Mouse (Mus musculus) heart, embryonic 10.5 days (tissue): Measurements from ENCODE around the gene Pwwp2a. TPM values are rescaled to one million over a fixed set of nuclear protein-coding genes. Genes with fewer than 3 reads are reported as not detected.

Experiments
- DNase-seq: peaks from one replicate; pipeline ENCODE4 v3.0.0-alpha.2; 2017; ENCODE audit warnings: low spot score
- H3K27ac ChIP-seq: fragments of 300-500 bp; sonication (generic); 2 replicates; pipeline ENCODE4 v1.5.1; 2016; ENCODE audit warnings: mild to moderate bottlenecking
- H3K27me3 ChIP-seq: fragments of 300-500 bp; sonication (generic); 2 replicates; pipeline ENCODE4 v1.6.1; 2016; ENCODE audit warnings: mild to moderate bottlenecking; ENCODE audit not compliant: poor library complexity, insufficient read depth, severe bottlenecking
- H3K36me3 ChIP-seq: fragments of 300-500 bp; sonication (generic); 2 replicates; pipeline ENCODE4 v1.6.1; 2016; ENCODE audit warnings: mild to moderate bottlenecking, moderate library complexity
- H3K4me1 ChIP-seq: fragments of 300-500 bp; sonication (generic); 2 replicates; pipeline ENCODE4 v1.6.1; 2016; ENCODE audit warnings: mild to moderate bottlenecking
- H3K4me3 ChIP-seq: fragments of 300-500 bp; sonication (generic); 2 replicates; pipeline ENCODE4 v1.5.1; 2016; ENCODE audit warnings: mild to moderate bottlenecking, moderate library complexity
- H3K9me3 ChIP-seq: fragments of 300-500 bp; sonication (generic); 2 replicates; pipeline ENCODE4 v1.6.1; 2016; ENCODE audit warnings: mild to moderate bottlenecking, moderate library complexity
- WGBS: fragments of 180-500 bp; shearing (Covaris S2); methylation state at CpG from one replicate; pipeline ENCODE4 v1.1.7; 2016; 5-methylcytosine and 5-hydroxymethylcytosine counted together
- polyA plus RNA-seq: library from polyadenylated mRNA; unstranded; fragments of >200 nt; fragmentation: Nextera tagmentation; extraction: Ambion mirVana; gene quantifications from 2 replicates; pipeline ENCODE4 v1.2.1, GENCODE M21; 2016

Pwwp2a gene
- polyA plus RNA-seq, 1 experiment from 2014 or later: 26.8 TPM

DNA sequence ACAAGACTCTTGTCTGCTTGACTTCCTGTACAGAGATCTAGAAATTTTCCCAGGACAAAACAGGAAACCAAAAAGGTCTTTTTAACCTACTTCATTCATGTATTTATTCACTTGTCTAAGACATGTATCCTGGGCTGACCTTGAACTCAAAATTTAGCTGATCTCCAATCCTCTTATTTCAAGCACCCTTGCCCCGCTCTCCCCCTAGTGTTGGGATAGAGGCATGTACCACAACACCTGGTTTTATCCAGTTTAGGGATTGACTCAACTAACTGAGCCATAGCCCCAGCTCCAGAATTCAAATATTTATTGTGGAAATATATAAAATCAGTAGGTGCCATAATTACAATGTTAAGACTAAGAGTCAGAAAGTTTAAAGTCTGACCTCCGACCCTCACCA lies 69.7 kb downstream of the Pwwp2a start:
- Histone ChIP-seq H3K4me3 (no peak overlapping the region), H3K27me3 (0 out of 2 replicates have a peak, but pooled peaks cover 7% of the 10 kb centered on the region), H3K36me3 (no peaks in the 10 kb centered on the region), H3K9me3 (no peaks in the 10 kb centered on the region), H3K27ac (no peak overlapping the region), H3K4me1 (peaks cover 7% of the 10 kb centered on the region; the same call in 1 of the 2 replicates)
- WGBS: 62% methylated on average over 2 of the region's 2 CpGs
- DNase-seq: no peak

DNA sequence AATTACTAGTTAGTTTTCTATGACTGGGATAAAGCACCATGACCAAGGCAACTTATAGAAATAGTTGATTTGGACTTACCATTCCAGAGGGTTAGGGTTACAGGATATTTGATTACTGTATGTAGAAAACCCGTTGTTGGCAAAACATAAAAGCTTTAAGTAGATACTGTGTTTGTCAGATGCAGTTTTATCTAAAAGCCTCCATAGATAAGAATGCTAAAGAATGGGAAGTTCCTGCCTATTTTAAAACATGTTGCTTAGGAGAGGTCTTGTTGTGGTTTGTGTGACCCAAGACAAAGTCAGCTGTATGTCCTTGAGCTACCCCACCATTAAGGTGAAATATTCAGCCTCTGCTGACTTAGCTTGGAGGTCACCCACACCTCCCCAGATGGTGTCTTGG lies 72.8 kb downstream of the Pwwp2a start:
- WGBS: 58% methylated on average over 1 of the region's 1 CpGs
- H3K4me3 ChIP-seq: no peak overlapping the region
- no peak for DNase-seq
- no peaks in the 10 kb centered on the region for H3K36me3 ChIP-seq
- H3K27ac ChIP-seq: no peak overlapping the region
- H3K9me3 ChIP-seq: no peaks in the 10 kb centered on the region
- H3K27me3 ChIP-seq: 0 out of 2 replicates have a peak, but pooled peaks cover 7% of the 10 kb centered on the region
- no peaks in the 10 kb centered on the region for H3K4me1 ChIP-seq

DNA sequence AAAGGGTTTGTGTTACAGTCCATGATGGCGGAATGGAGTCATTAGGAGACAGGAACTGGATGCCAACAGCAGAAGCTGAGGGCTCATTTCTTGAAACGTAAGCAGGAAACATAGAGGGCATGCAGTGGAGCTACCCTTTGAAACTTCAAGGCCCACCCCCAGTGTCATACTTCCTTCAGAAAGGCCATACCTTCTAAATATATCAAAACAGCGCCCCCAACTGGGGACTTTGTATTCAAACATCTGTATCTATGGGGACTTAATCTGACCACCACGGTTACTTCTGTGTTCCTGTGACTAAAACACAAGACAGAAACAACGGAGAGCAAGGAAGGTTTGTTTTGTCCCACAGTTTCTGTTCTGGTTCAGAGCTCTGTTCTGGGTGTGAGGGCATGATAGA lies 73.6 kb downstream of the Pwwp2a start:
- DNase-seq: no peak
- Histone ChIP-seq H3K36me3 (no peaks in the 10 kb centered on the region), H3K27ac (no peak overlapping the region), H3K4me1 (no peaks in the 10 kb centered on the region), H3K4me3 (no peak overlapping the region), H3K27me3 (0 out of 2 replicates have a peak, but pooled peaks cover 7% of the 10 kb centered on the region), H3K9me3 (no peaks in the 10 kb centered on the region)
- WGBS: 63% methylated on average over 5 of the region's 5 CpGs

GRCm38 (mm10) chr11:43758436-43758835 lies 76.6 kb downstream of the Pwwp2a start:
- Histone ChIP-seq H3K27me3 (0 out of 2 replicates have a peak, but pooled peaks cover 7% of the 10 kb centered on the region), H3K27ac (no peak overlapping the region), H3K4me1 (no peaks in the 10 kb centered on the region), H3K9me3 (no peaks in the 10 kb centered on the region), H3K36me3 (no peaks in the 10 kb centered on the region), H3K4me3 (no peak overlapping the region)
- no peak for DNase-seq
- 63% methylated on average over 2 of the region's 2 CpGs for WGBS

DNA sequence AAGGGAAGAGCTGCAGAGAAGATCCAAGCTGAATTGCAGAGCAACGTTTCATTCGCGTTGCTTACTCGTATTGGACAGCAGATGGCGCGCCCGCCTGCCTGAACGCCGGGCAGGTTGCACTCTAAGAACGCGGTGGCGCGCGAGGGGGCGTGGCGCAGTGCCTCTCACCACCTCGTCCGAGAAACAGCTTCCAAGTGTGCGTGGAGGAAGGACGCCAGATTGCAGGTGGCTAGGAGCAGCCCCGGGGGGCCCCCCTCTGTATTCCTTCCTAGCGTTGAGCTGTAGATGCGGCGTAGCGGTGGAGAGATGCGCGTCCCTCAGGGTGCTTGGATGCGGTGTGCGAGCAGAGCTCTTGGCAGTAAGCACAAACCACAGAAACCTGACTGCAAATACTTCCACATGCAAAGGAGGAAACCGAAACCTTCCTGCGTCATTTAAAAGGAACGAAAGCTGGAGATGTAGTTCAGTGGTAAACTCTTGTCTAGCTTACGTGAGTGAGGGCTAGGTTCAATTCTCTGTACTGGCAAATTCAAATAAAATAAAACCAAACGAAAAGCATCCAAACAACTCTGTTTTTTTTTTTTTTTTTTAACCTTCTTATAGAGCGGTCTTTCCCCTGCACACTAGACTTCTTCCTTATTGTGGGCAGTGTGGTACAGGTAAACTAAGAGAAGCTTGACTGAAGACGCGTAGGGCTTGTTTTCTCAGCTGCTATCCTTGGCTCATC lies 85.3 kb downstream of the Pwwp2a start:
- H3K9me3 ChIP-seq: no peaks in the 10 kb centered on the region
- DNase-seq: peak; percentile 91
- WGBS: 7% methylated on average over 37 of the region's 37 CpGs
- no peak overlapping the region for H3K27ac ChIP-seq
- H3K27me3 ChIP-seq: 0 out of 2 replicates have a peak, but pooled peaks cover 10% of the 10 kb centered on the region
- peak overlapping the region; percentile 62 for H3K4me3 ChIP-seq
- no peaks in the 10 kb centered on the region for H3K4me1 ChIP-seq
- no peaks in the 10 kb centered on the region for H3K36me3 ChIP-seq

DNA sequence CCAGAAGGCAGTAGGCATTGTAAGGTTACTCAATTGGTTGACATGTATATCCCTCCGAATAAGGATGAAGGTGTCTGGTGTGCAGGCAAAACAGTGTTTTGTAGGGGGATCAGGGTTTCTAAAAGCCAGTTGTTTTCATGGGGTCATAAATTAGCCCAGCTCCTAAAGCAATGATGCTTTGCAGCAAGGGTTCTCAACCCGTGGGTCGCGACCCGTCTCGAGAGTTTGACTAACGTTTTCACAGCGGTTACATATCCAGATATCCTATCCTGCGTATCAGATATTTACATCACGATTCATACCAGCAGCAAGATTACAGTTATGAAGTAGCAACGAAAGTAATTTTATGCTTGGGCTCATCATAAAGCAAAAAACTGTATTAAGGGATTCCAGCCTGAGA lies 86.0 kb downstream of the Pwwp2a start:
- no peaks in the 10 kb centered on the region for H3K4me1 ChIP-seq
- no peak for DNase-seq
- no peak overlapping the region for H3K27ac ChIP-seq
- no peaks in the 10 kb centered on the region for H3K36me3 ChIP-seq
- H3K27me3 ChIP-seq: 0 out of 2 replicates have a peak, but pooled peaks cover 10% of the 10 kb centered on the region
- H3K9me3 ChIP-seq: no peaks in the 10 kb centered on the region
- WGBS: 62% methylated on average over 11 of the region's 11 CpGs
- no peak overlapping the region for H3K4me3 ChIP-seq

DNA sequence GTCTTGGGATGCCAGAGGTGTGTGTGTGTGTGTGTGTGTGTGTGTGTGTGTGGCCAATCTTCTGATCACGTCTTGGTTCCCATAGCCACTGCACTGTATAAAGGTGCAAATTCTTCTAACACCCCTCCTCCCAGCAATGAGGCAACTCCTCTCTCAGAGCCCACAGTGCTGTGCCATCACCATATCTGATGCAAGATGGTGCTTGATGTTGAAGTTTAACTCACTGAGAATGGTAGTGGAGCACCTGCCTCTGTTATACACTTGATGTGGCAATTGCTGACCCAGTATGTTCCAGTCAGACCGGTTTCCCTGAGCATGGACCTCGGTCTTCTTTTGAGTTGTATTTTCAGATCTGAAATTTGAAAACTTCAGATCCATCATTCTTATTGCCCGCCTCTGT lies 88.3 kb downstream of the Pwwp2a start:
- no peak overlapping the region for H3K27ac ChIP-seq
- WGBS: 77% methylated on average over 4 of the region's 4 CpGs
- no peak for DNase-seq

More for the DNA sequence above, 88.3 kb downstream of the Pwwp2a start:
- Histone ChIP-seq H3K27me3 (peaks cover 21% of the 10 kb centered on the region), H3K36me3 (no peaks in the 10 kb centered on the region), H3K9me3 (no peaks in the 10 kb centered on the region), H3K4me1 (peaks cover 5% of the 10 kb centered on the region), H3K4me3 (no peak overlapping the region)

Other genes with a start within 250 kb of the Pwwp2a start
- gene Slu7, start 248.3 kb upstream of the Pwwp2a start, polyA plus RNA-seq: 36.6 and 44.1 TPM in 2 replicates
- gene C1qtnf2, start 207.7 kb upstream of the Pwwp2a start, polyA plus RNA-seq: 1.4 and 1.9 TPM in 2 replicates
- gene Ccnjl, start 153.2 kb upstream of the Pwwp2a start, polyA plus RNA-seq: 24.7 and 33.2 TPM in 2 replicates
- gene 4933415A04Rik, start 95.0 kb upstream of the Pwwp2a start, polyA plus RNA-seq: 7.1 and 7.4 TPM in 2 replicates
- gene Fabp6, start 80.5 kb upstream of the Pwwp2a start, polyA plus RNA-seq: not detected in 2 replicates
- gene Ttc1, start 66.0 kb downstream of the Pwwp2a start, polyA plus RNA-seq: 58.6 and 68.2 TPM in 2 replicates
- 3.2 and 6.5 TPM in 2 replicates for gene Adra1b, start 219.2 kb downstream of the Pwwp2a start, polyA plus RNA-seq